Mouse (Mus musculus): ENCODE data around the gene Fam92b. TPM values are rescaled to one million over a fixed set of nuclear protein-coding genes. Genes with fewer than 3 reads are reported as not detected.

Fam92b gene
- polyA plus RNA-seq, 1 experiment from 2014 or later: 0.78 TPM

DNA sequence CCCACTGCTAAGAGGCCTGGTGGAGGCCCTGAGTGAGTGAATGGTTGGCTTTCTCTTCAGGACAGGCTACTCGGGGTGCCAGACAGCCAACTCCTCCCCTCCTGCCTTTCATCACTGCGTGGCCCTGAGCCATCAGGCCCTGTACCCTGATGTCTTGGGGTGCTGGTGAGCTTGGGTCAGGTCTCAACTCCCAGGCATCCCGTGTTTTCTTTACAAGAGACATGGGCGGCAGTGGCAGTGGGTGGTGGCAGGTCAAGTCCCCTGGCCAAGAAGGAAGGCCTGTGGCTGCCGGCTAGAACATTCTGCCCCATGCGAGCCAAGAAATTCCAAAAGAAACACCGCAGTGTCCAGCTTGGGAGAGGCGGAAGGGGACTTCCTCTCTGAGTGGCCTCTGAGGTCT, 9.2 kb upstream of the Fam92b start:
- Histone ChIP-seq H3K9me3 (no peaks in the 10 kb centered on the region), H3K9ac (no peak overlapping the region), H3K4me2 (replicated peaks) (no peak overlapping the region), H3K4me3 (replicated peaks) (no peak overlapping the region), H3K27me3 (replicated peaks) (no peaks in the 10 kb centered on the region), H3K27ac (no peak overlapping the region), H3K4me1 (replicated peaks) (peaks cover 49% of the 10 kb centered on the region), H3K36me3 (no peaks in the 10 kb centered on the region)
- ATAC-seq: no peak
- 62% methylated on average over 8 of the region's 8 CpGs for WGBS

DNA sequence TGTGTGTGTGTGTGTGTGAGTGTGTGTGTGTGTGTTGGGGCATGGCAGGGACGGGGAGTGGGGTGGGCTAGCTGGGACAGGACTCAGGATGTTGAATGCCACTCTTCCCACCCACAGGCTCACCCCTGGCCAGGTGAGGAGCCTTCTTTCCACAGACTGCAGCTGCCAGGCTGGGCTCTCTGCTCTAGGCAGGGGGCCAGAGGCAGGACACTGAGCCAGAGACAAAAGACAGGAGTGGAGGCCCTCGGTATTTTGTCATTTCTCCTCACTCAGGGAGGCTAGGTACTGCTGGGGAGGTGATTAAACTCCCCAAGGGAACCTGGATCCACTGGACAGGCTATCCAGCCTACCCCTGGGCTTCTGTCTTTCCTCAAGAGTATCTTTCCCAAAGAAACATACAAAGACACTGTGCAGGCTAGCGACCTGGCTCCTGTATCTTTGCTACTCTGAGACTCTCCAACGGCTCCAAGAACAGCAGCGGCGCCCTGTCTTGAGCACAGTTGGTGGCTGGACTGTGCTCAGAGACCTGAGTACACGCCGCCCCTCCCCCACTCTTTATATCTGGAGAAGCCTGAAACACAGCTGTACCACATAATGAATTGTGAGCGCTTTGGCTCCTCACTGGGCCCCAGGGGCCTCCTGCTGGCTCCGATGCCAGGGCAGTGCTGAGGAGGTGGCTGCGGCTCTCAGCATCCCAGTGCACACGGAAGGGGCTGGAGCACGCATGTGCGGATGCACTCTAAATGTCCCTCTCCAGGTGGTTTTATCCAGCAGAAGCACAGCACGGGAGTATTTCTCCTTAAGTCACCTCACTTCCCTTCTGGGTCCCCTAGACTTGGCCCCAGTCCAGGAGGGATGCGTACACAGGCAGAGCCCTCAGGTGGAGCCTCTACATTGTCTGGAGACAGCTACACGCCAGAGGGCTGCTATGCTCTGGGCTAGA, 7.9 kb upstream of the Fam92b start:
- Histone ChIP-seq H3K9ac (no peak overlapping the region), H3K36me3 (no peaks in the 10 kb centered on the region), H3K27ac (peak overlapping the region; percentile 78), H3K27me3 (replicated peaks) (no peaks in the 10 kb centered on the region), H3K9me3 (no peaks in the 10 kb centered on the region), H3K4me2 (replicated peaks) (peak overlapping the region; percentile 17; the same call in 1 of the 2 replicates), H3K4me3 (replicated peaks) (no peak overlapping the region), H3K4me1 (replicated peaks) (peaks cover 38% of the 10 kb centered on the region)
- ATAC-seq: peak; percentile 66
- 23% methylated on average over 17 of the region's 17 CpGs for WGBS

GRCm38 (mm10) chr8:120184366-120184765, 7.1 kb upstream of the Fam92b start:
- Histone ChIP-seq H3K4me1 (replicated peaks) (peaks cover 32% of the 10 kb centered on the region), H3K36me3 (no peaks in the 10 kb centered on the region), H3K4me2 (replicated peaks) (no peak overlapping the region), H3K27me3 (replicated peaks) (no peaks in the 10 kb centered on the region), H3K4me3 (replicated peaks) (no peak overlapping the region), H3K9ac (no peak overlapping the region), H3K27ac (0 out of 2 replicates have a peak overlapping the region, but pooled peaks have one; percentile 7), H3K9me3 (no peaks in the 10 kb centered on the region)
- 18% methylated on average over 9 of the region's 9 CpGs for WGBS
- ATAC-seq: peak; percentile 53

DNA sequence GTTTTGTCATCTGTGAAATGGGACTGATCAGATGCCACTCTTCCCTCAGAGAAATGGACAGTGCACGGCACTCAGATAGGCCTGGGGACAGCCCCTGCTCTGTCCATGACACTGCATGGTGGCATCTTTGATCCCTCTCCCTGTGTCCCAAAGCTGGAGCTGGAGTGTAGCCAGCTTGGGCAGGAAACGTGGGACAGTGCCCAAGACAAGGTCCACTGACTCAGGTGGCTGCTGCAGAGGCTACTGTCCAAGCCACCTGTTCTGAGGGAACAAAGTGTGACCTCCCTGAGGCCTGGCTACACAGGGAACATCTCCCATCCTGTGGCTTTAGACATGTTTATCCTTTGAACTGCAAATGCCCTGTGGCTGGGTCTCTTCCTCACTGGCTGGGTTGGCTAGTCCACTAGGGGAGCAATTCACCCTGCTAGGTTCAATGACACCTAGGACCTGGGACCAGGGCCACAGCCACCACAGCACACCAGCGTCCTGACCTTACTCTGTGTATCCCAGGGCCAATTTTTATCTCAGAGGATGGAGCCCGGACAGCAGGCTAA, 4.7 kb upstream of the Fam92b start:
- Histone ChIP-seq H3K4me3 (replicated peaks) (no peak overlapping the region), H3K27me3 (replicated peaks) (0 out of 2 replicates have a peak, but pooled peaks cover 7% of the 10 kb centered on the region), H3K27ac (no peak overlapping the region), H3K9me3 (no peaks in the 10 kb centered on the region), H3K4me1 (replicated peaks) (peaks cover 47% of the 10 kb centered on the region), H3K36me3 (no peaks in the 10 kb centered on the region), H3K4me2 (replicated peaks) (no peak overlapping the region), H3K9ac (no peak overlapping the region)
- 75% methylated on average over 4 of the region's 4 CpGs for WGBS
- no peak for ATAC-seq

DNA sequence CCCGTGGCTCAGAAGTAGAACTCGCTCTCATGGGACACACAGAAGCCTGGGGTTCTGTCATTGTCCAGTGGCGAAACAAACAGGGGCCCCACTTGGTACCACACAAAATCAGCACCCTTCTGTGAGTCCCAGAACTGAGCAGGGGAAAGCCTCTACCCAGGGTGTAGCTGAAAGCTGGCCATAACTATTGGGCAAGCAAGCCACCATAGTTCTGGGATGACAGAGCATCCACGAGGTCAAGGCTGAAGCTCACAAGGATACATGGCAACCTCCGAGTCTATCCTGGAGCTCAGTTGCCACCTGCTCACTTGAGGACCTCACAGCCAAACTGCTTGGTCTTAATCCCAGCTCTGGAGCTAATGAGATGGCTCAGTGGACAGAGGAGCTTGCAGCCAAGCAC, 4.0 kb upstream of the Fam92b start:
- ATAC-seq: no peak
- H3K9me3 ChIP-seq: no peaks in the 10 kb centered on the region
- H3K36me3 ChIP-seq: no peaks in the 10 kb centered on the region
- 84% methylated on average over 5 of the region's 5 CpGs for WGBS
- H3K4me2 ChIP-seq (replicated peaks): no peak overlapping the region
- H3K4me1 ChIP-seq (replicated peaks): peaks cover 47% of the 10 kb centered on the region
- no peak overlapping the region for H3K27ac ChIP-seq
- H3K9ac ChIP-seq: no peak overlapping the region
- 0 out of 2 replicates have a peak, but pooled peaks cover 7% of the 10 kb centered on the region for H3K27me3 ChIP-seq (replicated peaks)
- H3K4me3 ChIP-seq (replicated peaks): no peak overlapping the region

- ATAC-seq: no peak
- no peak overlapping the region for H3K27ac ChIP-seq
These were observed 3.2 kb upstream of the Fam92b start for GRCm38 (mm10) chr8:120180445-120180970.

GRCm38 (mm10) chr8:120179027-120179431, 1.8 kb upstream of the Fam92b start:
- H3K9ac ChIP-seq: no peak overlapping the region
- no peaks in the 10 kb centered on the region for H3K9me3 ChIP-seq
- H3K27ac ChIP-seq: no peak overlapping the region
- peak overlapping the region; percentile 59 for H3K4me2 ChIP-seq (replicated peaks)
- peaks cover 13% of the 10 kb centered on the region; the same call in 1 of the 2 replicates for H3K27me3 ChIP-seq (replicated peaks)
- WGBS: 1% methylated on average over 10 of the region's 10 CpGs
- peak overlapping the region; percentile 19; the same call in 1 of the 2 replicates for H3K4me3 ChIP-seq (replicated peaks)
- peaks cover 29% of the 10 kb centered on the region for H3K4me1 ChIP-seq (replicated peaks)
- H3K36me3 ChIP-seq: no peaks in the 10 kb centered on the region
- ATAC-seq: peak; percentile 69

More at GRCm38 (mm10) chr8:120180445-120180970, 3.2 kb upstream of the Fam92b start:
- WGBS: 37% methylated on average over 7 of the region's 7 CpGs
- H3K4me2 ChIP-seq (replicated peaks): no peak overlapping the region
- no peak overlapping the region for H3K4me3 ChIP-seq (replicated peaks)
- no peaks in the 10 kb centered on the region for H3K36me3 ChIP-seq
- no peak overlapping the region for H3K9ac ChIP-seq
- H3K9me3 ChIP-seq: no peaks in the 10 kb centered on the region
- peaks cover 41% of the 10 kb centered on the region for H3K4me1 ChIP-seq (replicated peaks)
- 0 out of 2 replicates have a peak, but pooled peaks cover 7% of the 10 kb centered on the region for H3K27me3 ChIP-seq (replicated peaks)

DNA sequence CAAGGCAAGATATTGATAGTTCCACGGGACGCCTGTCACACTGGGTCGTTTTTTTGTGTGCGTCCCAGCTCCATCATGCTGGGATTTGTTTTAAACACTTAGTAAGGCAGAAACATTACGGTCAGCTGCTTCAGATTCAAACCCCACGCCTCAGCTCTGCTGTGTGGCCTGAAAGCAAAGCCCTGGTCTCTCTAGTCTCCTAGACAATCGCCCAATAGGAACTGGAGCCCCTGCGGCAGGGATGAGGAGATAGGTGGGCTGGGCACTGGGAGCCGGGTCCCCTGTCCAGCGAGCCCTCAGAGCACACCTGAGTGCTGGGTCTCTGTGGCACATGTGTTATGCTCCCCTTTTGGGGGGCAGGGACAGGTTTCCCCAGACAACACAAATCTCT, 853 bp upstream of the Fam92b start:
- WGBS: 10% methylated on average over 10 of the region's 10 CpGs
- Histone ChIP-seq H3K4me3 (replicated peaks) (no peak overlapping the region), H3K4me1 (replicated peaks) (peaks cover 29% of the 10 kb centered on the region), H3K27ac (peak overlapping the region; percentile 4; the same call in 1 of the 2 replicates), H3K36me3 (no peaks in the 10 kb centered on the region), H3K4me2 (replicated peaks) (peak overlapping the region; percentile 54), H3K9me3 (no peaks in the 10 kb centered on the region), H3K27me3 (replicated peaks) (peaks cover 13% of the 10 kb centered on the region; the same call in 1 of the 2 replicates), H3K9ac (no peak overlapping the region)
- ATAC-seq: no peak

GRCm38 (mm10) chr8:120176605-120177004, 661 bp downstream of the Fam92b start:
- Histone ChIP-seq H3K4me3 (replicated peaks) (no peak overlapping the region), H3K4me1 (replicated peaks) (peaks cover 29% of the 10 kb centered on the region), H3K27ac (no peak overlapping the region), H3K4me2 (replicated peaks) (no peak overlapping the region), H3K9ac (no peak overlapping the region), H3K36me3 (no peaks in the 10 kb centered on the region), H3K9me3 (no peaks in the 10 kb centered on the region), H3K27me3 (replicated peaks) (peaks cover 13% of the 10 kb centered on the region; the same call in 1 of the 2 replicates)
- no peak for ATAC-seq
- 46% methylated on average over 4 of the region's 4 CpGs for WGBS

- Histone ChIP-seq H3K9ac (no peak overlapping the region), H3K4me2 (replicated peaks) (no peak overlapping the region), H3K4me1 (replicated peaks) (peaks cover 29% of the 10 kb centered on the region), H3K27ac (no peak overlapping the region), H3K36me3 (no peaks in the 10 kb centered on the region), H3K27me3 (replicated peaks) (peaks cover 13% of the 10 kb centered on the region; the same call in 1 of the 2 replicates), H3K9me3 (no peaks in the 10 kb centered on the region), H3K4me3 (replicated peaks) (no peak overlapping the region)
- no peak for ATAC-seq
- WGBS: 59% methylated on average over 18 of the region's 18 CpGs
These were observed 2.7 kb downstream of the Fam92b start for GRCm38 (mm10) chr8:120174606-120175005.

- H3K4me2 ChIP-seq (replicated peaks): no peak overlapping the region
- H3K27ac ChIP-seq: no peak overlapping the region
- H3K4me1 ChIP-seq (replicated peaks): peaks cover 21% of the 10 kb centered on the region
- no peak overlapping the region for H3K9ac ChIP-seq
- H3K27me3 ChIP-seq (replicated peaks): peaks cover 8% of the 10 kb centered on the region; the same call in 1 of the 2 replicates
- H3K4me3 ChIP-seq (replicated peaks): no peak overlapping the region
- no peaks in the 10 kb centered on the region for H3K9me3 ChIP-seq
- WGBS: 71% methylated on average over 1 of the region's 1 CpGs
- no peak for ATAC-seq
- H3K36me3 ChIP-seq: no peaks in the 10 kb centered on the region
These were observed 4.1 kb downstream of the Fam92b start for GRCm38 (mm10) chr8:120173195-120173594.

GRCm38 (mm10) chr8:120169119-120169518, 8.1 kb downstream of the Fam92b start:
- Histone ChIP-seq H3K4me1 (replicated peaks) (no peaks in the 10 kb centered on the region), H3K27ac (no peak overlapping the region), H3K9ac (no peak overlapping the region), H3K27me3 (replicated peaks) (peaks cover under 1% of the 10 kb centered on the region; the same call in 1 of the 2 replicates), H3K36me3 (no peaks in the 10 kb centered on the region), H3K4me3 (replicated peaks) (no peak overlapping the region), H3K4me2 (replicated peaks) (no peak overlapping the region), H3K9me3 (no peaks in the 10 kb centered on the region)
- no peak for ATAC-seq
- WGBS: 54% methylated on average over 8 of the region's 8 CpGs
